Mouse (Mus musculus): ENCODE data around the gene Tmem120b. TPM values are rescaled to one million over a fixed set of nuclear protein-coding genes. Genes with fewer than 3 reads are reported as not detected.

Tmem120b gene
- polyA plus RNA-seq, 1 experiment from 2014 or later, result 18.8 TPM

- Histone ChIP-seq H3K4me1 (no peaks in the 10 kb centered on the region), H3K9me3 (no peaks in the 10 kb centered on the region), H3K27ac (no peak overlapping the region), H3K27me3 (no peaks in the 10 kb centered on the region), H3K9ac (no peak overlapping the region), H3K4me3 (no peak overlapping the region), H3K4me2 (no peak overlapping the region), H3K36me3 (peaks cover 83% of the 10 kb centered on the region)
- WGBS, result 90% methylated on average over 4 of the region's 4 CpGs
- ATAC-seq (ENCODE audit: insufficient number of reproducible peaks, low FRiP score, low TSS enrichment, low read depth), result no peak
These were observed 91.2 kb downstream of the Tmem120b start for GRCm38 (mm10) chr5:123159446-123159845.

GRCm38 (mm10) chr5:123159866-123160265, 91.7 kb downstream of the Tmem120b start:
- H3K9me3 ChIP-seq, result no peaks in the 10 kb centered on the region
- WGBS, result 94% methylated on average over 15 of the region's 15 CpGs
- no peak overlapping the region for H3K4me2 ChIP-seq
- no peak for ATAC-seq (ENCODE audit: insufficient number of reproducible peaks, low FRiP score, low TSS enrichment, low read depth)
- no peak overlapping the region for H3K27ac ChIP-seq
- H3K4me3 ChIP-seq, result no peak overlapping the region
- no peaks in the 10 kb centered on the region for H3K4me1 ChIP-seq
- H3K36me3 ChIP-seq, result peaks cover 82% of the 10 kb centered on the region
- H3K9ac ChIP-seq, result no peak overlapping the region
- no peaks in the 10 kb centered on the region for H3K27me3 ChIP-seq

- no peaks in the 10 kb centered on the region for H3K4me1 ChIP-seq
- H3K36me3 ChIP-seq, result peaks cover 81% of the 10 kb centered on the region
- no peak overlapping the region for H3K27ac ChIP-seq
- no peak overlapping the region for H3K9ac ChIP-seq
- H3K4me3 ChIP-seq, result no peak overlapping the region
- H3K9me3 ChIP-seq, result no peaks in the 10 kb centered on the region
- WGBS, result 94% methylated on average over 14 of the region's 15 CpGs
- ATAC-seq (ENCODE audit: insufficient number of reproducible peaks, low FRiP score, low TSS enrichment, low read depth), result no peak
- H3K27me3 ChIP-seq, result no peaks in the 10 kb centered on the region
- H3K4me2 ChIP-seq, result no peak overlapping the region
These were observed 92.1 kb downstream of the Tmem120b start for GRCm38 (mm10) chr5:123160341-123160740.

DNA sequence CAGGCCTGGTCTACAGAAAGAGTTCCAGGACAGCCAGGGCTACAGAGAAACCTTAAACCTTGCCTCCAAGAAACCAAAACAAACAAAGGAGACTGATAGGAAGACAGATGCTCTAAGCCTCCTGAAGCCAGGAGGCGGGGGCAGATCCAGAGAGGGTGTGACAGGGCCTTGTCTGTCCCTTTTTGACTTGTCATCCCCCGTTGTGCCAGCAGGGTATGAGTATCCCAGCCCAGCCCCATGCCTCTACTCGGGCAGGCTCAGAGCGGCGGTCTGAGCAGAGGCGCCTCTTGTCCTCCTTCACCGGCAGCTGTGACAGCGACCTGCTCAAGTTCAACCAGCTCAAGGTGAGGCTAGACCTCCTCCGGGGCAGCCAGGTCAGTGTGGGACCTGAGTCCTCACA, 94.7 kb downstream of the Tmem120b start:
- 92% methylated on average over 9 of the region's 9 CpGs for WGBS
- H3K4me1 ChIP-seq, result no peaks in the 10 kb centered on the region

DNA sequence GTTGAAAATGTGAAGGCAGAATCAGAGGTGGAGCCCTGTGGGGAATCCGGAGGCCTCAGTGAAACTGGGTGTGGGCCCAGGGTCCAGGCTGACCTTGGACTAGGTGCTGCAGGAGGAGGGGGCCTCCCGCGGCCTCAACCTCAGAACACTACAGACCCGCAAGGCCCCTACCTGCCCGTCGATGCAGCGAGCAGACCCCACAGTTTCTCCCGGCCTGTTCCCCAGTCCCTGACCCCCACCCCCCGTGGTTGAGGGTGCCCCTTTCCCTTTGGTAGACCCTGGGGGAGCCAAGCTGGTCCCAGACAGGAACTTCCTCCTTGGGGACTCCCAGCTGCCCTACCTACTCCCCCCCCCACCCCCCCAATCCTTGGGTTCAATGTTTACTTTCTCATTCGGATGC, 98.2 kb downstream of the Tmem120b start:
- no peak overlapping the region for H3K4me3 ChIP-seq
- H3K9ac ChIP-seq, result no peak overlapping the region
- WGBS, result 86% methylated on average over 10 of the region's 10 CpGs
- ATAC-seq (ENCODE audit: insufficient number of reproducible peaks, low FRiP score, low TSS enrichment, low read depth), result no peak
- peaks cover 54% of the 10 kb centered on the region for H3K36me3 ChIP-seq
- H3K9me3 ChIP-seq, result no peaks in the 10 kb centered on the region
- H3K27ac ChIP-seq, result no peak overlapping the region
- no peak overlapping the region for H3K4me2 ChIP-seq
- no peaks in the 10 kb centered on the region for H3K27me3 ChIP-seq
- peaks cover 4% of the 10 kb centered on the region; the same call in 1 of the 2 replicates for H3K4me1 ChIP-seq

More for the DNA sequence above, 94.7 kb downstream of the Tmem120b start:
- H3K4me3 ChIP-seq, result no peak overlapping the region
- H3K27ac ChIP-seq, result no peak overlapping the region
- no peak overlapping the region for H3K4me2 ChIP-seq
- H3K27me3 ChIP-seq, result no peaks in the 10 kb centered on the region
- ATAC-seq (ENCODE audit: insufficient number of reproducible peaks, low FRiP score, low TSS enrichment, low read depth), result no peak
- H3K36me3 ChIP-seq, result peaks cover 85% of the 10 kb centered on the region
- H3K9me3 ChIP-seq, result no peaks in the 10 kb centered on the region
- no peak overlapping the region for H3K9ac ChIP-seq

Other genes starting within 250 kb of the Tmem120b start
- gene Anapc5, start 247.1 kb upstream of the Tmem120b start, polyA plus RNA-seq (2015; fragmentation: Nextera tagmentation; extraction: Ambion mirVana), result 413 and 425 TPM in 2 replicates
- gene Rnf34, start 218.4 kb upstream of the Tmem120b start, polyA plus RNA-seq (2015; fragmentation: Nextera tagmentation; extraction: Ambion mirVana), result 29.2 and 31.5 TPM in 2 replicates
- 42.1 and 46.0 TPM in 2 replicates for gene Kdm2b, start 78.6 kb upstream of the Tmem120b start, polyA plus RNA-seq (2015; fragmentation: Nextera tagmentation; extraction: Ambion mirVana)
- gene Orai1, start 53.3 kb upstream of the Tmem120b start, polyA plus RNA-seq (2015; fragmentation: Nextera tagmentation; extraction: Ambion mirVana), result 16.4 and 18.2 TPM in 2 replicates
- gene Morn3, start 21.4 kb upstream of the Tmem120b start, polyA plus RNA-seq (2015; fragmentation: Nextera tagmentation; extraction: Ambion mirVana), result 1.0 TPM in 1 of 2 replicates, not detected in the other
- 4.9 and 5.7 TPM in 2 replicates for gene Rhof, start 64.3 kb downstream of the Tmem120b start, polyA plus RNA-seq (2015; fragmentation: Nextera tagmentation; extraction: Ambion mirVana)
- gene Setd1b, start 73.8 kb downstream of the Tmem120b start, polyA plus RNA-seq (2015; fragmentation: Nextera tagmentation; extraction: Ambion mirVana), result 8.9 and 10.4 TPM in 2 replicates
- 88.2 and 93.3 TPM in 2 replicates for gene Psmd9, start 101.0 kb downstream of the Tmem120b start, polyA plus RNA-seq (2015; fragmentation: Nextera tagmentation; extraction: Ambion mirVana)
- not detected in 2 replicates for gene Hpd, start 114.3 kb downstream of the Tmem120b start, polyA plus RNA-seq (2015; fragmentation: Nextera tagmentation; extraction: Ambion mirVana)
- 0.23 and 0.87 TPM in 2 replicates for gene Wdr66, start 183.7 kb downstream of the Tmem120b start, polyA plus RNA-seq (2015; fragmentation: Nextera tagmentation; extraction: Ambion mirVana)

Data from limb, embryonic 15.5 days (tissue).